Mouse (Mus musculus): Measurements from ENCODE around the gene Krt2.

DNA sequence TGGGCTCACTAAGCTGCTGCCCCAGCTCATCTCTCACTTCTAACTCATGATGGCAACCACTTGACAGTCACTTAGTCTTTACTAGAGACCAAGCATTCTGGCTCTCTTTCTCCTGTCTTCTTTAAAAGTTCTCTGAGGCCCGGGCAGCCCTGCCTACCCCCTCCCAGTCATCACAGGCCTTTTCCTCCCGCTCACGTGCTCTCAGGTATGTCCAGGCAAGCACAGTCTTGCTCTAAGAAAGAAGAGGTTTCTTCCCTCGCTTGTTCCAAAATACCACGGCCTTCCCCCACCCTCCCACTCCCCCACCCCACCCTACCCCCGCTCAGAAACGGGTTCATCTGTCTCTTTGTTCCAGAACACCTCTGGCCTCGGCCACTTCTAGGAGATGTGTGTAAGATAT lies 47.7 kb downstream of the Krt2 start:
- TF ChIP-seq CTCF (IDR thresholded peaks at IDR 0.05; ENCODE audit: low read depth) (no peak), EP300 (IDR thresholded peaks at IDR 0.05; ENCODE audit: low read depth) (no peak)

All from liver, embryonic 14.5 days (tissue).